Mouse (Mus musculus) olfactory bulb, adult 2 months (tissue): ENCODE results near the gene Ncoa3.

Source experiments
- CTCF ChIP-seq: fragments of 200-500 bp; IDR thresholded peaks from 2 replicates; pipeline ENCODE4 v1.5.1; 2012; ENCODE audit warnings: low read depth, mild to moderate bottlenecking, low read length, moderate library complexity; ENCODE audit not compliant: insufficient read depth
- POLR2A ChIP-seq: fragments of 200-500 bp; IDR thresholded peaks from 2 replicates; pipeline ENCODE4 v1.6.1; 2012; ENCODE audit warnings: mild to moderate bottlenecking, low read depth, low read length, moderate library complexity; ENCODE audit not compliant: insufficient read depth

DNA sequence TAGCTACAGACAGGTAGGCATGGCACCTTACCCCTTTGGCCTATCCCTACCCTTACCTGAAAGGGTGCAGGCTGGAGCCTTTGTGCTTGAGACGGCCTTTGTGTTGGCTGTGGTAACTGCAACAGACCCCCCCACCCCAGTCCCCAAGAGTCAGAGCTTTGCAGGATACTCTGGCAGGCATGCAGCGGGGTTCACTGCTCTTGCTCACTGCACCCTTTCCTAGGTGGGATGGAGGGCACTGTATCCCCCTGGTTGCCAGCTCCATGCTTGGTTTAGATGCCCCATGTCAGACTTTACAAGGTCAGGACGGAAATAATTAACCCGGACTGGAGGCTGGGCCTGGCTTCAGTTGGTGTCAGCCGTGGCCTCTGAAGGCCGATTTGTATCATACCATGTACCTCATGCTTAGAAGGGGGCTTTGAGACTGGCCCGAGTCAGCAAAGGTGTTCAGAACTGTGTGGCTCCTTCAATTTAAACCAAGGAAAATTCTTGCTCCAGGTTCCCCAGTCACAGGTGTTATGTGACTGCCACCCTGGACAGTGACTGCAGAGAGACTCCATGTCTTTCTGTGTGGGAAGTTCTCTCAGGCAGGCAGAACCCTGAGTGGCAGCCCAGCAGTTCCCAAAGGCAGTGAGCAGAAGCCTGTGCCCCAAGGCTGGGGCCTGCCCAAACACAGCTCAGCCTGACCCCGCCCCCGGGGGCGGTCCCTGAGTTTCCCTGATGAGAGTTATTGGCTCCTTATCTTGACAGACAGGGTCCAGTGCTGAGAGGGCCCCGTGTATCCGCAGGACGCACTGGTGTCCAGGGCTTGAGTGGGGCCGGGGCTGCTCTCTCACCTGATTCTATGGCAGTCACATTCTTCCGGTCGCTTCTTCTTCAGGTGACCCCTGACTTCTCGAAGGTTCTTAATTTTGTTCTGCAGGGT lies 87.8 kb downstream of the Ncoa3 start:
- no peak for TF ChIP-seq CTCF
- TF ChIP-seq POLR2A = no peak
